Mouse (Mus musculus): ENCODE measurements around the gene Polr2a. TPM values are rescaled to one million over a fixed set of nuclear protein-coding genes. Genes with fewer than 3 reads are reported as not detected.

Polr2a gene
- polyA plus RNA-seq, 1 experiment from 2014 or later = 29.0 TPM

- Histone ChIP-seq H3K4me3 (ENCODE audit: low read depth, low read length) (no peak overlapping the region), H3K4me1 (ENCODE audit: control insufficient read depth, insufficient read depth, low read length) (peaks cover 12% of the 10 kb centered on the region), H3K27me3 (ENCODE audit: control insufficient read depth, insufficient read depth, low read length) (no peaks in the 10 kb centered on the region), H3K4me2 (no peak overlapping the region), H3K27ac (ENCODE audit: low read depth, low read length) (no peak overlapping the region), H3K9me3 (replicated peaks; ENCODE audit: control insufficient read depth, low read length) (no peaks in the 10 kb centered on the region), H3K36me3 (ENCODE audit: control insufficient read depth, insufficient read depth, low read length) (no peaks in the 10 kb centered on the region), H3K9ac (ENCODE audit: low read depth, low read length) (no peak overlapping the region)
- WGBS (ENCODE audit: insufficient replicate concordance) = 67% methylated on average over 4 of the region's 4 CpGs
- no peak for ATAC-seq (replicated peaks; ENCODE audit: insufficient number of reproducible peaks, low FRiP score, low TSS enrichment)
Observed at GRCm38 (mm10) chr11:69716953-69717352, 41.5 kb downstream of the Polr2a start.

GRCm38 (mm10) chr11:69715929-69716328, 42.5 kb downstream of the Polr2a start:
- no peaks in the 10 kb centered on the region for H3K9me3 ChIP-seq (replicated peaks; ENCODE audit: control insufficient read depth, low read length)
- no peak for ATAC-seq (replicated peaks; ENCODE audit: insufficient number of reproducible peaks, low FRiP score, low TSS enrichment)
- 18% methylated on average over 5 of the region's 5 CpGs for WGBS (ENCODE audit: insufficient replicate concordance)
- no peak overlapping the region for H3K4me3 ChIP-seq (ENCODE audit: low read depth, low read length)
- H3K27ac ChIP-seq (ENCODE audit: low read depth, low read length) = peak overlapping the region; percentile 10; the same call in 1 of the 2 replicates
- peak overlapping the region; percentile 14; the same call in 1 of the 2 replicates for H3K4me2 ChIP-seq
- no peak overlapping the region for H3K9ac ChIP-seq (ENCODE audit: low read depth, low read length)
- no peaks in the 10 kb centered on the region for H3K27me3 ChIP-seq (ENCODE audit: control insufficient read depth, insufficient read depth, low read length)
- peaks cover 12% of the 10 kb centered on the region for H3K4me1 ChIP-seq (ENCODE audit: control insufficient read depth, insufficient read depth, low read length)
- no peaks in the 10 kb centered on the region for H3K36me3 ChIP-seq (ENCODE audit: control insufficient read depth, insufficient read depth, low read length)

GRCm38 (mm10) chr11:69715482-69715881, 43.0 kb downstream of the Polr2a start:
- WGBS (ENCODE audit: insufficient replicate concordance) = 56% methylated on average over 9 of the region's 9 CpGs

GRCm38 (mm10) chr11:69714636-69715329, 43.7 kb downstream of the Polr2a start:
- Histone ChIP-seq H3K9me3 (replicated peaks; ENCODE audit: control insufficient read depth, low read length) (no peaks in the 10 kb centered on the region), H3K4me2 (no peak overlapping the region), H3K27me3 (ENCODE audit: control insufficient read depth, insufficient read depth, low read length) (no peaks in the 10 kb centered on the region), H3K36me3 (ENCODE audit: control insufficient read depth, insufficient read depth, low read length) (no peaks in the 10 kb centered on the region), H3K4me1 (ENCODE audit: control insufficient read depth, insufficient read depth, low read length) (peaks cover 12% of the 10 kb centered on the region), H3K9ac (ENCODE audit: low read depth, low read length) (no peak overlapping the region), H3K27ac (ENCODE audit: low read depth, low read length) (no peak overlapping the region), H3K4me3 (ENCODE audit: low read depth, low read length) (no peak overlapping the region)
- 66% methylated on average over 18 of the region's 18 CpGs for WGBS (ENCODE audit: insufficient replicate concordance)
- ATAC-seq (replicated peaks; ENCODE audit: insufficient number of reproducible peaks, low FRiP score, low TSS enrichment) = no peak

More at GRCm38 (mm10) chr11:69715482-69715881, 43.0 kb downstream of the Polr2a start:
- Histone ChIP-seq H3K36me3 (ENCODE audit: control insufficient read depth, insufficient read depth, low read length) (no peaks in the 10 kb centered on the region), H3K27me3 (ENCODE audit: control insufficient read depth, insufficient read depth, low read length) (no peaks in the 10 kb centered on the region), H3K4me1 (ENCODE audit: control insufficient read depth, insufficient read depth, low read length) (peaks cover 12% of the 10 kb centered on the region), H3K9me3 (replicated peaks; ENCODE audit: control insufficient read depth, low read length) (no peaks in the 10 kb centered on the region), H3K4me2 (peak overlapping the region; percentile 14; the same call in 1 of the 2 replicates), H3K9ac (ENCODE audit: low read depth, low read length) (no peak overlapping the region), H3K4me3 (ENCODE audit: low read depth, low read length) (no peak overlapping the region), H3K27ac (ENCODE audit: low read depth, low read length) (peak overlapping the region; percentile 10; the same call in 1 of the 2 replicates)
- ATAC-seq (replicated peaks; ENCODE audit: insufficient number of reproducible peaks, low FRiP score, low TSS enrichment) = no peak

- Histone ChIP-seq H3K4me3 (ENCODE audit: low read depth, low read length) (no peak overlapping the region), H3K9me3 (replicated peaks; ENCODE audit: control insufficient read depth, low read length) (no peaks in the 10 kb centered on the region), H3K36me3 (ENCODE audit: control insufficient read depth, insufficient read depth, low read length) (no peaks in the 10 kb centered on the region), H3K4me1 (ENCODE audit: control insufficient read depth, insufficient read depth, low read length) (peaks cover 12% of the 10 kb centered on the region), H3K9ac (ENCODE audit: low read depth, low read length) (no peak overlapping the region), H3K27ac (ENCODE audit: low read depth, low read length) (no peak overlapping the region), H3K4me2 (no peak overlapping the region), H3K27me3 (ENCODE audit: control insufficient read depth, insufficient read depth, low read length) (no peaks in the 10 kb centered on the region)
- no peak for ATAC-seq (replicated peaks; ENCODE audit: insufficient number of reproducible peaks, low FRiP score, low TSS enrichment)
- 74% methylated on average over 20 of the region's 20 CpGs for WGBS (ENCODE audit: insufficient replicate concordance)
Observed at GRCm38 (mm10) chr11:69712954-69713672, 45.3 kb downstream of the Polr2a start.

- Histone ChIP-seq H3K27ac (ENCODE audit: low read depth, low read length) (no peak overlapping the region), H3K4me1 (ENCODE audit: control insufficient read depth, insufficient read depth, low read length) (peaks cover 10% of the 10 kb centered on the region), H3K4me3 (ENCODE audit: low read depth, low read length) (no peak overlapping the region), H3K9me3 (replicated peaks; ENCODE audit: control insufficient read depth, low read length) (no peaks in the 10 kb centered on the region), H3K4me2 (no peak overlapping the region), H3K27me3 (ENCODE audit: control insufficient read depth, insufficient read depth, low read length) (no peaks in the 10 kb centered on the region), H3K9ac (ENCODE audit: low read depth, low read length) (no peak overlapping the region), H3K36me3 (ENCODE audit: control insufficient read depth, insufficient read depth, low read length) (no peaks in the 10 kb centered on the region)
- 73% methylated on average over 2 of the region's 2 CpGs for WGBS (ENCODE audit: insufficient replicate concordance)
- ATAC-seq (replicated peaks; ENCODE audit: insufficient number of reproducible peaks, low FRiP score, low TSS enrichment) = no peak
Observed at GRCm38 (mm10) chr11:69711082-69711481, 47.4 kb downstream of the Polr2a start.

- H3K27ac ChIP-seq (ENCODE audit: low read depth, low read length) = no peak overlapping the region
- no peaks in the 10 kb centered on the region for H3K27me3 ChIP-seq (ENCODE audit: control insufficient read depth, insufficient read depth, low read length)
- H3K9me3 ChIP-seq (replicated peaks; ENCODE audit: control insufficient read depth, low read length) = no peaks in the 10 kb centered on the region
- H3K4me1 ChIP-seq (ENCODE audit: control insufficient read depth, insufficient read depth, low read length) = peaks cover 4% of the 10 kb centered on the region; the same call in 1 of the 2 replicates
- no peaks in the 10 kb centered on the region for H3K36me3 ChIP-seq (ENCODE audit: control insufficient read depth, insufficient read depth, low read length)
- H3K4me2 ChIP-seq = no peak overlapping the region
- no peak for ATAC-seq (replicated peaks; ENCODE audit: insufficient number of reproducible peaks, low FRiP score, low TSS enrichment)
- no peak overlapping the region for H3K4me3 ChIP-seq (ENCODE audit: low read depth, low read length)
- WGBS (ENCODE audit: insufficient replicate concordance) = 79% methylated on average over 3 of the region's 3 CpGs
- no peak overlapping the region for H3K9ac ChIP-seq (ENCODE audit: low read depth, low read length)
Observed at GRCm38 (mm10) chr11:69710470-69710869, 48.0 kb downstream of the Polr2a start.

- no peaks in the 10 kb centered on the region for H3K9me3 ChIP-seq (replicated peaks; ENCODE audit: control insufficient read depth, low read length)
- 0 out of 2 replicates have a peak, but pooled peaks cover 3% of the 10 kb centered on the region for H3K4me1 ChIP-seq (ENCODE audit: control insufficient read depth, insufficient read depth, low read length)
- no peak overlapping the region for H3K27ac ChIP-seq (ENCODE audit: low read depth, low read length)
- no peaks in the 10 kb centered on the region for H3K27me3 ChIP-seq (ENCODE audit: control insufficient read depth, insufficient read depth, low read length)
- no peak overlapping the region for H3K4me3 ChIP-seq (ENCODE audit: low read depth, low read length)
- no peak overlapping the region for H3K4me2 ChIP-seq
- H3K36me3 ChIP-seq (ENCODE audit: control insufficient read depth, insufficient read depth, low read length) = no peaks in the 10 kb centered on the region
- no peak for ATAC-seq (replicated peaks; ENCODE audit: insufficient number of reproducible peaks, low FRiP score, low TSS enrichment)
- H3K9ac ChIP-seq (ENCODE audit: low read depth, low read length) = no peak overlapping the region
- 47% methylated on average over 11 of the region's 11 CpGs for WGBS (ENCODE audit: insufficient replicate concordance)
Observed at GRCm38 (mm10) chr11:69709554-69710446, 48.6 kb downstream of the Polr2a start.

Measured in heart, embryonic 11.5 days (tissue).